Mouse (Mus musculus) ES-Bruce4 (cell line): ENCODE measurements around the gene Kalrn. TPM values are rescaled to one million over a fixed set of nuclear protein-coding genes. Genes with fewer than 3 reads are reported as not detected.
A peak's percentile ranks its signal among the peaks of the same experiment; 100 is the strongest.

Experiments
- H3K27ac ChIP-seq: 2 replicates; pipeline ENCODE4 v1.5.1; 2012; ENCODE audit warnings: low read length, inconsistent platforms; ENCODE audit not compliant: insufficient read depth
- H3K27me3 ChIP-seq: 2 replicates; pipeline ENCODE4 v1.6.1; 2012; ENCODE audit warnings: mild to moderate bottlenecking, low read length, inconsistent platforms; ENCODE audit not compliant: control insufficient read depth, poor library complexity, insufficient read depth, severe bottlenecking
- H3K36me3 ChIP-seq: 2 replicates; pipeline ENCODE4 v1.6.1; 2012; ENCODE audit warnings: inconsistent platforms, mild to moderate bottlenecking, low read length, moderate library complexity; ENCODE audit not compliant: control insufficient read depth, poor library complexity, insufficient read depth, severe bottlenecking
- H3K4me1 ChIP-seq: one replicate; pipeline ENCODE4 v1.8.1; 2011; ENCODE audit warnings: low read length; ENCODE audit not compliant: control insufficient read depth, insufficient read depth
- H3K4me3 ChIP-seq: 2 replicates; pipeline ENCODE4 v1.5.1; 2011; ENCODE audit warnings: low read depth, mild to moderate bottlenecking, low read length
- H3K9ac ChIP-seq: 2 replicates; pipeline ENCODE4 v1.6.1; 2012; ENCODE audit warnings: low read depth, mild to moderate bottlenecking, inconsistent platforms; ENCODE audit not compliant: poor library complexity, severe bottlenecking
- H3K9me3 ChIP-seq: replicated peaks from 2 replicates; pipeline ENCODE4 v1.6.1; 2012; ENCODE audit warnings: mild to moderate bottlenecking, low read length, inconsistent platforms; ENCODE audit not compliant: control insufficient read depth, poor library complexity, insufficient read depth, severe bottlenecking
- CTCF ChIP-seq: IDR thresholded peaks from one replicate; pipeline ENCODE4 v1.8.1; 2011; ENCODE audit warnings: low read depth, low read length
- EP300 ChIP-seq: IDR thresholded peaks from 2 replicates; pipeline ENCODE4 v1.6.1; 2011; ENCODE audit warnings: low read depth, low read length; ENCODE audit not compliant: insufficient read depth
- POLR2A ChIP-seq: IDR thresholded peaks from one replicate; pipeline ENCODE4 v1.8.1; 2011; ENCODE audit warnings: low read length; ENCODE audit not compliant: insufficient read depth
- polyA plus RNA-seq: library from polyadenylated mRNA; stranded (reverse); fragments of >200 nt; gene quantifications from 2 replicates; pipeline ENCODE4 v1.2.4, GENCODE M21; 2011; ENCODE audit warnings: low read depth; ENCODE audit not compliant: missing spikeins, insufficient read depth, insufficient read length

Kalrn gene
- polyA plus RNA-seq, 1 experiment = 8.2 TPM

DNA sequence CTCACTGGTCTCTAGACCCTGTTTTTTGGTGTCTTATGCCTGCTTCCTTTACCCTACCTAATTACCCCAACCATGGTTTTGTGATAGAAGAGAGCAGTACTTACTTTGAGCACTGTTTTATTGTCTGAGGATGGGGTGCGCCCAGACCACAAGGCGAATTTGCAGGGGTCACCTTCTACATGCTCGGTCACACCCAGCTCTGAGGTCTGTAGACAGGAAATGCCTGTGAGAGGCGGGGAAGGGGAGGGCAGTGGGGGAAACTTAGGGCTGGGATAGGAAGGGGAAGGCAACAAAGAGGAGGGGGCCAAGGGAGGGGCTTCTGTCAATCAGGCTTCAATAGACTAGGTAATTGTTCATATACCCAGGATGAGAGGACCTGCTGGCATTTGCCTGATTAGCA lies 397.7 kb downstream of the Kalrn start:
- Histone ChIP-seq H3K4me3 (no peak overlapping the region), H3K27me3 (no peaks in the 10 kb centered on the region), H3K36me3 (no peaks in the 10 kb centered on the region), H3K4me1 (no peaks in the 10 kb centered on the region), H3K27ac (peak overlapping the region; percentile 82), H3K9me3 (no peaks in the 10 kb centered on the region), H3K9ac (no peak overlapping the region)
- TF ChIP-seq CTCF (no peak), EP300 (peak; percentile 82; the same call in 1 of the 2 replicates)

GRCm38 (mm10) chr16:34172572-34173181 lies 400.7 kb downstream of the Kalrn start:
- H3K27ac ChIP-seq = no peak overlapping the region
- H3K4me1 ChIP-seq = no peaks in the 10 kb centered on the region
- H3K9ac ChIP-seq = no peak overlapping the region
- H3K9me3 ChIP-seq = no peaks in the 10 kb centered on the region
- H3K27me3 ChIP-seq = no peaks in the 10 kb centered on the region
- no peak overlapping the region for H3K4me3 ChIP-seq
- TF ChIP-seq POLR2A (no peak), EP300 (no peak), CTCF (no peak)
- H3K36me3 ChIP-seq = no peaks in the 10 kb centered on the region

- no peak for TF ChIP-seq EP300
- no peak for TF ChIP-seq POLR2A
- TF ChIP-seq CTCF = no peak
- H3K27ac ChIP-seq = no peak overlapping the region
- H3K4me1 ChIP-seq = no peaks in the 10 kb centered on the region
- H3K4me3 ChIP-seq = no peak overlapping the region
- H3K9ac ChIP-seq = no peak overlapping the region
- H3K9me3 ChIP-seq = no peaks in the 10 kb centered on the region
- H3K27me3 ChIP-seq = no peaks in the 10 kb centered on the region
- no peaks in the 10 kb centered on the region for H3K36me3 ChIP-seq
These were observed 406.3 kb downstream of the Kalrn start for GRCm38 (mm10) chr16:34167042-34167441.

DNA sequence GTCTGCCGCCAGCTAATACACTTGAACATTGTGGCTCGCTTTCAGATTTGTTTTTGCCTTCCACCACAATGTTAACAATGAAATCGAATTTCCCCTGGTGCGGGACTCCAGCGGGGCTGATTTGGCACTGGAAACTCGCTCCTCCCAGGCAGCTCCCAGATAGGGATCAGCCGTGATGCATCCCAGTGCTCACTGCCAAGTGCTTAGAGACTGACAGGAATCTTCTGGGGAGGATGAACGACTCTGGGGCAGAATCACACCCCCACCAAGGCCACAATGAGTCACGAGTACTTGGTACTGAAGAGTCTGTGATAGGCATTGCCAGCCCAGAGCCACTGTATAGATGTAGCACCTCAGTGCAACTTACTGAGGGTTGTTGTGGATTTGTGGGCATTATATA lies 410.2 kb downstream of the Kalrn start:
- Histone ChIP-seq H3K9ac (no peak overlapping the region), H3K27ac (no peak overlapping the region), H3K4me1 (no peaks in the 10 kb centered on the region), H3K4me3 (no peak overlapping the region), H3K9me3 (no peaks in the 10 kb centered on the region), H3K36me3 (no peaks in the 10 kb centered on the region), H3K27me3 (no peaks in the 10 kb centered on the region)
- TF ChIP-seq POLR2A = no peak

GRCm38 (mm10) chr16:34159576-34159975 lies 413.8 kb downstream of the Kalrn start:
- TF ChIP-seq EP300 = no peak
- Histone ChIP-seq H3K27me3 (no peaks in the 10 kb centered on the region), H3K9ac (no peak overlapping the region), H3K4me3 (no peak overlapping the region), H3K27ac (no peak overlapping the region), H3K36me3 (no peaks in the 10 kb centered on the region), H3K4me1 (no peaks in the 10 kb centered on the region), H3K9me3 (no peaks in the 10 kb centered on the region)

DNA sequence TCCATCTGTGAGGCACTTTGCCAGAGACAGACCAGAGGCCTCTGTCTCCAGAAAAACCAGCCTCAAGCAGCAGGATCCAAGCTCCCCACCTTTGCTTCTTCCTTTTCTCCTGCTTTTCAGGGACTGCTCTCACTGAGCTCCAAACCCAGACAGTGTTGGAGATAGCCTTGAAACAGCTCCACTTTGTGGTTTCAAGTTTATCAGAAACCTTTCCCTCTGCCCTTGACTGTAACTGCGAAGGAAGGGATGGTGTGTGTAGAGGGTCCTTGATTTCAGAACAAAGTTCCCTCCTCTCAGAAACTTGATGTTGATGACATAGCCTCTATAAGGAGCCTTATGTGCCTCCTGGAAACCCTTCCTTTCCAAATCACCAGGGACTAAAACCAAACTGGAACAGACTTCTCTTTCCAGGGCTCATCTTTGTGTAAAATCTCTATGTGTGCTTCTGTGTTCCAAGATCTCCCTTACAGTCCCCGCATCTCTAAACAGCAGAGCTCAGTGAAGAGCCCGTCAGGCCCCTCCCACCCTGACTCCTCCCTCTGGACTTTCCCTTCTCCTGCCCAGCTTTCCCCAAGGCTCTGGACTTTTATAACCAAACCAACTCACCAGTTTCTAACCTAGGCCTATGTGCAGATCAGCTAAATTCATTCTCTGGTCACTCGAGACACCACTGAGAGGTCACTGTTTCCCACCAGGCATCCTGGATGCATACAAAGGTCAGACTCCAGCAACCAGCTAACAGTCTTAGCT lies 415.8 kb downstream of the Kalrn start:
- H3K27ac ChIP-seq = no peak overlapping the region
- H3K4me3 ChIP-seq = no peak overlapping the region
- H3K9ac ChIP-seq = no peak overlapping the region
- H3K27me3 ChIP-seq = no peaks in the 10 kb centered on the region
- TF ChIP-seq POLR2A = no peak
- no peak for TF ChIP-seq EP300
- no peak for TF ChIP-seq CTCF
- H3K9me3 ChIP-seq = no peaks in the 10 kb centered on the region
- no peaks in the 10 kb centered on the region for H3K4me1 ChIP-seq
- no peaks in the 10 kb centered on the region for H3K36me3 ChIP-seq
